Mouse (Mus musculus) CH12.LX (cell line): ENCODE data around the gene Srcap. TPM values are rescaled to one million over a fixed set of nuclear protein-coding genes. Genes with fewer than 3 reads are reported as not detected.

Experiments used
- DNase-seq: peaks from one replicate; pipeline ENCODE4 v3.0.0-alpha.2; 2013; ENCODE audit errors: extremely low read depth
- H3K27ac ChIP-seq: 2 replicates; pipeline ENCODE4 v1.5.1; 2012; ENCODE audit warnings: low read depth, mild to moderate bottlenecking, control low read depth, moderate library complexity; ENCODE audit not compliant: insufficient read depth
- H3K27me3 ChIP-seq: replicated peaks from 2 replicates; pipeline ENCODE3; 2012; ENCODE audit warnings: inconsistent platforms
- H3K36me3 ChIP-seq, 2 experiments: replicated peaks in 1 of 2; 2 replicates each; pipeline versions ENCODE3 to v1.6.1; 2012; ENCODE audit warnings: inconsistent platforms in 1 of 2, low read length in 1 of 2, mild to moderate bottlenecking in 1 of 2, mixed read lengths in 1 of 2, moderate library complexity in 1 of 2; ENCODE audit not compliant: control insufficient read depth in 1 of 2, insufficient read depth in 1 of 2
- H3K4me1 ChIP-seq, 2 experiments: 2 replicates each; pipeline ENCODE4 v1.6.1; 2012; ENCODE audit warnings: inconsistent platforms in 1 of 2, moderate library complexity in 1 of 2; ENCODE audit not compliant: insufficient read depth in 2 of 2, control insufficient read depth in 1 of 2
- H3K4me2 ChIP-seq: 2 replicates; pipeline ENCODE4 v1.6.1; 2012; ENCODE audit warnings: low read depth, mild to moderate bottlenecking, control low read depth; ENCODE audit not compliant: poor library complexity, insufficient read depth, severe bottlenecking
- H3K4me3 ChIP-seq, 3 experiments: fragments of 150-350 bp in 1 of 3; sonication (generic) in 1 of 3; replicated peaks in 1 of 3; 2 replicates each; pipeline versions ENCODE3 to v1.5.1; 2011 to 2012; ENCODE audit warnings: low read depth in 2 of 3, low read length in 2 of 3, mild to moderate bottlenecking in 2 of 3, moderate library complexity in 2 of 3, control low read depth in 1 of 3, improper control_type of control experiment in 1 of 3, inconsistent platforms in 1 of 3, mixed read lengths in 1 of 3; ENCODE audit not compliant: poor library complexity in 1 of 3
- H3K79me2 ChIP-seq: replicated peaks from 2 replicates; pipeline ENCODE4 v1.6.1; 2012; ENCODE audit warnings: mild to moderate bottlenecking, moderate library complexity; ENCODE audit not compliant: control insufficient read depth, poor library complexity, insufficient read depth, severe bottlenecking; ENCODE audit errors: extremely low read depth
- H3K9ac ChIP-seq: 2 replicates; pipeline ENCODE4 v1.6.1; 2012; ENCODE audit warnings: low read depth, mild to moderate bottlenecking, control low read depth, moderate library complexity; ENCODE audit not compliant: insufficient read depth
- H3K9me3 ChIP-seq: replicated peaks from 2 replicates; pipeline ENCODE3; 2012; ENCODE audit warnings: low read length, inconsistent platforms, mixed read lengths
- CHD1 ChIP-seq: IDR thresholded peaks from 2 replicates; pipeline ENCODE4 v1.6.1; 2012; ENCODE audit warnings: low read depth, low read length, improper control_type of control experiment, inconsistent platforms
- CHD2 ChIP-seq: IDR thresholded peaks from 2 replicates; pipeline ENCODE4 v1.6.1; 2011; ENCODE audit warnings: low read length, improper control_type of control experiment
- CTCF ChIP-seq, 2 experiments: IDR thresholded peaks in 1 of 2; conservative IDR thresholded peaks in 1 of 2; 2 replicates each; pipeline ENCODE4 v1.5.1; 2011 to 2012; ENCODE audit warnings: low read depth in 2 of 2, low read length in 2 of 2, improper control_type of control experiment in 1 of 2, inconsistent platforms in 1 of 2, mild to moderate bottlenecking in 1 of 2, moderate library complexity in 1 of 2
- E2F4 ChIP-seq: IDR thresholded peaks from 2 replicates; pipeline ENCODE4 v1.6.1; 2011; ENCODE audit warnings: low read depth, low read length, improper control_type of control experiment; ENCODE audit not compliant: insufficient replicate concordance
- ETS1 ChIP-seq: conservative IDR thresholded peaks from 2 replicates; pipeline ENCODE4 v1.6.1; 2012; ENCODE audit warnings: low read depth, mild to moderate bottlenecking, inconsistent platforms, low read length, improper control_type of control experiment, moderate library complexity
- HCFC1 ChIP-seq: IDR thresholded peaks from 2 replicates; pipeline ENCODE4 v1.6.1; 2012; ENCODE audit warnings: low read depth, mild to moderate bottlenecking, inconsistent platforms, low read length, improper control_type of control experiment
- IRF4 ChIP-seq: IDR thresholded peaks from 2 replicates; pipeline ENCODE4 v1.6.1; 2014; ENCODE audit warnings: low read depth, mild to moderate bottlenecking, inconsistent platforms, low read length, improper control_type of control experiment
- JUND ChIP-seq: conservative IDR thresholded peaks from 2 replicates; pipeline ENCODE4 v1.6.1; 2011; ENCODE audit warnings: low read depth, low read length, improper control_type of control experiment
- KAT2A ChIP-seq: IDR thresholded peaks from 2 replicates; pipeline ENCODE4 v1.6.1; 2012; ENCODE audit warnings: low read length, improper control_type of control experiment, inconsistent platforms; ENCODE audit not compliant: insufficient replicate concordance
- MAFK ChIP-seq: IDR thresholded peaks from 2 replicates; pipeline ENCODE4 v1.6.1; 2011; ENCODE audit warnings: low read length, improper control_type of control experiment; ENCODE audit not compliant: insufficient replicate concordance
- MEF2A ChIP-seq: IDR thresholded peaks from 2 replicates; pipeline ENCODE4 v1.6.1; 2014; ENCODE audit warnings: low read depth, mild to moderate bottlenecking, inconsistent platforms, low read length, improper control_type of control experiment, borderline replicate concordance
- MXI1 ChIP-seq: IDR thresholded peaks from 2 replicates; pipeline ENCODE4 v1.6.1; 2011; ENCODE audit warnings: mild to moderate bottlenecking, low read depth, low read length, improper control_type of control experiment
- NELFE ChIP-seq: IDR thresholded peaks from 2 replicates; pipeline ENCODE4 v1.6.1; 2011; ENCODE audit warnings: low read depth, low read length, improper control_type of control experiment
- PAX5 ChIP-seq: IDR thresholded peaks from 2 replicates; pipeline ENCODE4 v1.6.1; 2012; ENCODE audit warnings: low read length, inconsistent platforms, mixed read lengths
- POLR2AphosphoS2 ChIP-seq: IDR thresholded peaks from 2 replicates; pipeline ENCODE4 v1.6.1; 2011; ENCODE audit warnings: low read depth, low read length, improper control_type of control experiment
- SIN3A ChIP-seq: IDR thresholded peaks from 2 replicates; pipeline ENCODE4 v1.6.1; 2012; ENCODE audit warnings: low read length, improper control_type of control experiment, inconsistent platforms
- TBP ChIP-seq: conservative IDR thresholded peaks from 2 replicates; pipeline ENCODE4 v1.6.1; 2011; ENCODE audit warnings: low read depth, low read length, improper control_type of control experiment
- TCF12 ChIP-seq: IDR thresholded peaks from 2 replicates; pipeline ENCODE4 v1.6.1; 2014; ENCODE audit warnings: low read depth, mild to moderate bottlenecking, inconsistent platforms, low read length, improper control_type of control experiment
- UBTF ChIP-seq: IDR thresholded peaks from 2 replicates; pipeline ENCODE4 v1.6.1; 2012; ENCODE audit warnings: low read depth, mild to moderate bottlenecking, inconsistent platforms, low read length, improper control_type of control experiment, moderate library complexity
- USF1 ChIP-seq: IDR thresholded peaks from 2 replicates; pipeline ENCODE4 v1.6.1; 2014; ENCODE audit warnings: low read depth, mild to moderate bottlenecking, inconsistent platforms, low read length, improper control_type of control experiment
- ZC3H11A ChIP-seq: IDR thresholded peaks from 2 replicates; pipeline ENCODE4 v1.6.1; 2012; ENCODE audit warnings: low read depth, mild to moderate bottlenecking, inconsistent platforms, low read length, improper control_type of control experiment
- ZMIZ1 ChIP-seq: IDR thresholded peaks from 2 replicates; pipeline ENCODE4 v1.6.1; 2012; ENCODE audit warnings: low read depth, mild to moderate bottlenecking, inconsistent platforms, low read length, improper control_type of control experiment
- ZNF384 ChIP-seq: IDR thresholded peaks from 2 replicates; pipeline ENCODE4 v1.6.1; 2012; ENCODE audit warnings: low read depth, low read length, improper control_type of control experiment, inconsistent platforms
- dilution Hi-C: fragments of 300-500 bp; cut with MboI; formaldehyde crosslinking; loops from 2 replicates; pipeline ENCODE4 v1.14.3; 2020; ENCODE audit warnings: low sequenced_read_pairs; ENCODE audit not compliant: extremely low pct_unique_long_range_greater_than_20kb, extremely low pct_ligation_motif_present
- in situ Hi-C: fragments of 300-500 bp; cut with MboI; formaldehyde crosslinking; loops from 3 replicates; pipeline ENCODE4 v1.14.3; 2019; ENCODE audit warnings: low sequenced_read_pairs, low pct_ligation_motif_present, low pct_unique_long_range_greater_than_20kb, mixed read lengths
- polyA plus RNA-seq: library from polyadenylated mRNA; unstranded; fragments of >175 nt; gene quantifications from 2 replicates; pipeline ENCODE4 v1.2.1, GENCODE M21; 2012; ENCODE audit warnings: low read depth; ENCODE audit not compliant: insufficient read length
- total RNA-seq, 2 experiments: library from RNA; depleted of rRNA; stranded (reverse); fragments of 300-350 nt in 1 of 2; fragments of >200 nt in 1 of 2; gene quantifications; 2 replicates each; pipeline ENCODE4 v1.2.3; 2012 to 2014

Srcap gene
- total and polyA plus RNA-seq, 3 experiments, result 4.1 to 28.1 (median 19.9) TPM

DNA sequence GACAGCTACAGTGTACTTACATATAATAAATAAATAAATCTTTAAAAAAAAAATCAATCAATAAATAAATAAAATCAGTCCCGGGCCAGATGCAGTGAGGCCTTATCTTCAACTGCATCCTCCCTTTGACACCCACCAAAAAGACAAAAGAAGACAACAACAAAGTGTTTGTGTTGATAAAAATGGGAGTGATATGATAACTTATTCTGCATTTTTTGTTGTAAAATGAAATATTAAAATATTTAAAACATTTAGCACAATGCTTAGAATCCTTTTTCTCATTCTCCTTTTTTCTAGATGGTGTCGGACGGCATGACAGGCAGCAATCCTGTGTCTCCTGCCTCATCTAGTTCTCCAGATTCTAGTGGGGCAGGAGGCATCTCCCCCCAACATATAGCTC is 7.5 kb downstream of the Srcap start, which contains the start of gene Gm42715:
Gene Gm42715 (plus strand): TSS at position 301 of the 400 bp plus-strand sequence.
- no peak within 1 kb of the TSS for H3K4me2 ChIP-seq
- dilution Hi-C loops, result no loop called here

DNA sequence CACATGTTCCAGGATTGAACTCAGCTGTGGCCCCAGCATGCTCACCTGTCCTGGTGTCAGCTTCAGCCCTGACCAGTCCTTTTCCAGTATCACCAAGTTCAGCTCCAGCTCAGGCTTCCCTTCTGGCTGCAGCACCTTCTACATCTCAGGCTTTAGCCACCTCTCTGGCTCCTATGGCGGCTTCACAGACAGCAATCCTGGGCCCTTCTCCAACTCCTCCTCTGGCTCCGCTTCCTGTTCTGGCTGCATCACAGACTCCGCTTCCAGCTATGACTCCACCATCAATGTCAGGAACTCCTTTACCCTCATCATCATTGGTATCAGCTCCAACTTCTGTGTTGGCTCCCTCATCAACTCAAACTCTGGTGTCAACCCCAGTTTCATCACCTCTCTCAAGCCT is 29.9 kb downstream of the Srcap start:
- in situ Hi-C loops, result no loop called here
- dilution Hi-C loops, result no loop called here
- H3K4me2 ChIP-seq, result no peak overlapping the region

More for the DNA sequence above, 7.5 kb downstream of the Srcap start, which contains the start of gene Gm42715:
- H3K27me3 ChIP-seq, result no peaks in the 10 kb centered on the region
- no peak within 1 kb of the TSS for H3K4me3 ChIP-seq
- H3K9ac ChIP-seq, result no peak within 1 kb of the TSS
- no peak for DNase-seq
- no peaks in the 10 kb centered on the region for H3K9me3 ChIP-seq
- peaks cover 61 to 87% of the 10 kb centered on the region in 2 experiments for H3K36me3 ChIP-seq
- H3K4me1 ChIP-seq, result peaks cover 0 to 6% of the 10 kb centered on the region in 2 experiments; a peak in 1 of 4 replicates
- H3K27ac ChIP-seq, result no peak within 1 kb of the TSS
- H3K79me2 ChIP-seq, result peaks cover 35% of the 10 kb centered on the region
- in situ Hi-C loops, result no loop called here
- TF ChIP-seq E2F4 (no peak), POLR2AphosphoS2 (no peak), UBTF (no peak), MAFK (no peak), ZNF384 (no peak), CTCF (conservative IDR thresholded peaks at IDR 0.05 in 1 of 2, IDR thresholded peaks at IDR 0.05 in 1 of 2; ENCODE audit: low read depth in 2 of 2, low read length in 2 of 2) (no peak), CHD2 (no peak), NELFE (no peak)

GRCm38 (mm10) chr7:127549116-127549835 is 37.5 kb downstream of the Srcap start:
- TF ChIP-seq MEF2A (no peak), HCFC1 (no peak), NELFE (no peak), USF1 (no peak), PAX5 (no peak), MXI1 (no peak), CHD2 (no peak), IRF4 (no peak), KAT2A (no peak), ZMIZ1 (no peak), ETS1 (no peak)
- no peak overlapping the region for H3K4me2 ChIP-seq
- H3K27ac ChIP-seq, result no peak overlapping the region
- in situ Hi-C loops (no loop called here), dilution Hi-C loops (no loop called here)
- H3K4me1 ChIP-seq, result no peaks in the 10 kb centered on the region
- peaks cover 6% of the 10 kb centered on the region for H3K79me2 ChIP-seq
- no peaks in the 10 kb centered on the region for H3K27me3 ChIP-seq
- no peaks in the 10 kb centered on the region for H3K9me3 ChIP-seq
- peaks cover 58 to 89% of the 10 kb centered on the region in 2 experiments for H3K36me3 ChIP-seq
- DNase-seq, result no peak
- no peak overlapping the region for H3K4me3 ChIP-seq
- H3K9ac ChIP-seq, result no peak overlapping the region

More for the DNA sequence above, 29.9 kb downstream of the Srcap start:
- H3K9me3 ChIP-seq, result no peaks in the 10 kb centered on the region
- H3K36me3 ChIP-seq, result peaks cover 75 to 99% of the 10 kb centered on the region in 2 experiments
- no peaks in the 10 kb centered on the region for H3K4me1 ChIP-seq
- no peak overlapping the region for H3K9ac ChIP-seq
- TF ChIP-seq SIN3A (no peak), HCFC1 (no peak), TBP (no peak), CHD2 (no peak), ZNF384 (no peak), CHD1 (no peak), ETS1 (no peak), UBTF (no peak), JUND (no peak), ZC3H11A (no peak), TCF12 (no peak), MXI1 (no peak)
- H3K27ac ChIP-seq, result no peak overlapping the region
- H3K27me3 ChIP-seq, result no peaks in the 10 kb centered on the region
- no peak for DNase-seq
- peaks cover 4% of the 10 kb centered on the region for H3K79me2 ChIP-seq
- H3K4me3 ChIP-seq, result no peak overlapping the region
